Mouse (Mus musculus) brain, adult 2 months (tissue): ENCODE results near the gene Bmp7.

ENCODE experiments used
- DNase-seq: peaks from one replicate; pipeline ENCODE4 v3.0.0; 2011; ENCODE audit warnings: low read depth, low spot score

Bmp7 gene

DNA sequence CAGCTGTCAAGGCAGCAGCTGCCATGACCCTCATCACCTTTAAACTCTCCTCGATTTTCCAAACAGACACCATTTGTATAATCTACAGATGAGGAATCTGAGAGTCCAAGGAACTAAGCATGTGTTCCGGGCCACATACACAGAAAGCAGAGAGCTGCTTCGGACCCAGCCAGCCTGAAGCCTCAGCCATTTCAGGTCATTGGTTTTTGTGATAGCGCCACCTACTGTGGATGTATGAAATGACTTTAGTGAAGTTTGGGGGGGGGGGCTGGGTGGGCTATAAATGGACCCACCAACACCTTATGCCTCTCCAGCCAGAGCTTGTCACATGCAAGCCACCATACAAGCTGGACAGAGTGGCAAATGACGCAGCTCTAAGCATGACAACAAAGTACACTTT, 8.9 kb upstream of the Bmp7 start:
- no peak for DNase-seq

DNA sequence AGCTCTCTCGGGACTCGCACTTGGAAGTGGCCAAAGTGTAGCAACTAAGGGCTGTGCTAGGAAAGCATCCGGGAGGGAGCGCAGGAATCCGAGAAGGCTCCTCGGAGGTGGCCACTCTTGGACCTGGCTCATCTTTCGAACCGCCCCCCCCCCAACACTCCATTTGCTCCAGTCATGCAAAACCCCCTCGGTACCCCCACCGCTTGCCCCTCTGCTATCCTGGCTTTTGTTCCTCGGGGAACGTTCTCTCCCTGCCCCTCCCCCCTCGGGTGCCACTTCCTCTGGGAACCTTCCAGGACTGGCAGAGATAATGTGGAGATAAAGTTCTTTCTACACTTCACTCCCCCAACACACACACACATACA, 660 bp upstream of the Bmp7 start:
- DNase-seq: no peak

DNA sequence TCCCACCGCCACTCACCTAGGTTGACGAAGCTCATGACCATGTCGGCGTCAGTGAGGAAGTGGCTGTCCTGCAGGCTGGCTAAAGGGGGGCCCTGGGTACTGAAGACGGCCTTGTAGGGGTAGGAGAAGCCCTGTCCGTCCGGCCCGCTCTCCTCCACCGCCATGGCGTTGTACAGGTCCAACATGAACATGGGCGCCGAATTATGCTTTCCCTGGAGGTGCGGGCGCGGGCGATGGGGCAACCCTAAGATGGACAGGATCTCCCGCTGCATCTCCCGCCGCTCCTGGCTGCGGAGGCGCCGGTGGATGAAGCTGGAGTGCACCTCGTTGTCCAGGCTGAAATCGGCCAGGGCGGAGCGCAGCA, 500 bp downstream of the Bmp7 start:
- DNase-seq: no peak

DNA sequence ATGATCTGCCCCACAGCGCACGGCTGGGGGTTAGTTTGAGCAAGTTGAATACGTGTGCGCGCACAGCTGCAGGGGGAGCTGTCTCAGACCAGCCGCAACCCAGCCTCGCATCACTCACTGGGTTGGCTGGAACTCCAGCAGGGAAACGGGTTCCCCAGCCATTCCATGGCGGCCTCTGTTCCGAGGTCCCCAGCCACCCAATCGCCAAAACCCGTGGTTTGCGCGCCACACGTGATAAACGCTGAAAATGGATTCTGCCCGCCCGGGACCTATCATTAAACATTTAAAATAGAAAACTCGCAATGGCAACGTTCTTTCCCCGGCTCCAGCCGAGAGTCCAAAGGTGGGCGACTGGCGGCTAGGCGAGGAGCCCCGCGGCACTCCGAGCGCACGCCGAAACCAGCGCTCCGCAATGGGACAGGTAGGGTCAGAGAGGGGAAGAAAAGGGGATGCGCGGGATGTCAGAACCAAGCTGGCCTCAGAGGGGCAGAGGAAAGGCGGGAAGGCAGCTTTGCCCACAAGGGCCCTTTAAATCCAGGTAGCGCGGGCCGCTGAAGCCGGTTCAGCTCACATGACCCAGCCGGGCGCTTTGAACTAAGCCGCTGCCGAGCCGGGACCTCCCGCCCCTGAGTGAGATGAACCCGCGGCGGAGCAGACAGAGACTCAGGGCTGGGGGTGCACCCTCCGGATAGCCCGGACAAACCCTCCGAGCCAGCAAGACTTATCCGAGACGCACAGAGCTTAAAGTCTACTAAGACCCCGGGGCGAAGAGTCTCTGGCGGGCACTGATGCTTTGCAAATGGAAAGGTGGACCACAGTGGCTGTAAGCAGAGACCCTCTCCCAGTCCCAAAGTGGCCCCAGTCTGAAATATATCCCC, 1.1 kb downstream of the Bmp7 start:
- DNase-seq: peak; percentile 24

DNA sequence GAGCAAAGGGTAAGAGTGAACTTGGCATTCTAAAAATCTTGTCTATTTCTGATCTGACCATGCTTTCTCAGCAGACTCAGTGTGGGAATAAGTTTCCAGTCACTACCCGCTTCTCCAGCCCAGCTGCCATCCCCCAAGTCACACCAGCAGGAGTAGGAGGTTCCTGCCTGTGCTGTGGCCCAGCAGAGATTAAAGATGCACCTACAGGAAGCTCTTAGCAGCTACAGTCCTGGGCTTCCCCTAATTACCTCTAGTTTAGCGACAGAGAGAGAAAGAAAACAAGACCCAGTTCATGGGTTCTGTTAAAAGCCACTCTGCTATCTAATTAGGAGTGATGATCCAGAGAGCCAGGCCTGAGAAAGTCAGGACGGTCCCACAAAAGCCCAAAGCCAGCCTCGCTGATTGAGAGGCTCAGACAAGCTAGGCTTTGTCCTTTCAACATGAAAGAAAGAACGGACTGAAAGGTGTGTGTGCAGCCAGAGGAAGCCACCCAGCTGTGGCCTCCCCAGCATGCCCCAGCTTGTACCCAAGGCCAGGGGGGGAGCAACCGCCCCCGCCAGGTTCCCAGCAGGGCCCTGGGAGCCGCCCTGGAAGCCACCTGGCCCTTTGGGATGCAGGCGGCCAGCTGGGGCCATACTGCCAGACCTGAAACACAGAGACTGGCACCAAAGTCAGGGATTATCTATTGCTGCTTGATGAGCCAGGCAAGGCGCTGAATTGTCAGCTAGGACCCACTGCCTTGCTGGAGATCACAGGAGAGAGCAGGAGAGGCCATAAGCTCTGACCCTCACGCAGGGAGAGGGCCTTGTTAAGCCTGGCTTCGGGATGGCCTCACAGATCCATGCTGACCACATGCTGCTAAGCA, 2.6 kb downstream of the Bmp7 start:
- no peak for DNase-seq

DNA sequence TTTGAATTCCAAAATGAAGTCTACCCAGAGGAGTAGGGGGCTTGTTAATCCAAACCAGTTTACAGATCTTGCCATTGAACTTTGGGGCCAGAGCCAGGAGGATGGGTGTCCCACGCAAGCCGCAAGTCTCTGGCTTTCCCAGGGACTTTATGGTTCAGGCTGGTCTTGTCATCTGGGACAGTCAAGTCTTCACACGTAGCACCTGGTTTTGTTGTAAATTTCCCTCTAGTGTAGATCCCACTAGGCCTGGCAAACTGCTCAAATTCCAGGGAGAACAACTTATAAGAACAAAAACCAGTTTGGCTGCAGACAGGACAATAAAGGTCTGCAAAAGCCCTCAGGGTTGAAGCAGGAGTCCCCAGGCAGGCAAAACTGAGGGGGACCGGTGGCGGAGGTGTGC, 3.3 kb downstream of the Bmp7 start:
- no peak for DNase-seq

DNA sequence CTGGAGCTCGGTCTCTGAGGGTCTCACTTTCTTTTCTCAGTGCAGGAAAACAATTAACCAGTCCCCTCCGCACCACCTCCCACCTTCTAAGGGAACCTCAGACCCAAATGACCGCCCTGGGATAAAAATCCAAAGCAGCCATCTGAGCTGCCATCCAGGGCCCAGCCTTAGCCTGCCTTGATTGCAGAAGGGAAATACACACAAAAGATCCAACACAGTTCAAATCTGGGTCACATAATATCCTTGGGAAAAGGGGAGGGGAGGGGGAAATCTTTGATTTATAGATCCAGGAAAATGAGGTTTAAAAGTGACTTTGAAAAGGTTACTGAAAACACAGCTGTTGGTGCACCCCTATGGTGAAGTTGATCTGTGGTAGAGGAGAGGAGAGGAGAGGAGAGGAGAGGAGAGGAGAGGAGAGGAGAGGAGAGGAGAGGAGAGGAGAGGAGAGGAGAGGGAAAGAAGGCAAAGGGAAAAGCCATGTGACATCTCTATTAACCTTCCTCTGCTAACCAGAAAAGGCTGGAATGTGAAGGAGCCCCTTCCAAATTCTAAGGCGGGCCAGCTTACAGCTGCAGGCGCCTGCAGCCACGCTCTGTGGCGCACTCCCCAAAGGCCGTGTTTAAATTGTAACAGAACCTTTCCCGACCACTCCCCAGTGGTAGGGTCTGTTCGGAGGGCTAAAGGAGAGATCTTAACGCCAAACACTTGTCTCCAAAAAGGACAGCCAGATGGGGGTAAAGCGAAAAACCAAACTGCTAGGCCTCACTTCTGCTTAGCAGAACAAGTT, 4.2 kb downstream of the Bmp7 start:
- no peak for DNase-seq

DNA sequence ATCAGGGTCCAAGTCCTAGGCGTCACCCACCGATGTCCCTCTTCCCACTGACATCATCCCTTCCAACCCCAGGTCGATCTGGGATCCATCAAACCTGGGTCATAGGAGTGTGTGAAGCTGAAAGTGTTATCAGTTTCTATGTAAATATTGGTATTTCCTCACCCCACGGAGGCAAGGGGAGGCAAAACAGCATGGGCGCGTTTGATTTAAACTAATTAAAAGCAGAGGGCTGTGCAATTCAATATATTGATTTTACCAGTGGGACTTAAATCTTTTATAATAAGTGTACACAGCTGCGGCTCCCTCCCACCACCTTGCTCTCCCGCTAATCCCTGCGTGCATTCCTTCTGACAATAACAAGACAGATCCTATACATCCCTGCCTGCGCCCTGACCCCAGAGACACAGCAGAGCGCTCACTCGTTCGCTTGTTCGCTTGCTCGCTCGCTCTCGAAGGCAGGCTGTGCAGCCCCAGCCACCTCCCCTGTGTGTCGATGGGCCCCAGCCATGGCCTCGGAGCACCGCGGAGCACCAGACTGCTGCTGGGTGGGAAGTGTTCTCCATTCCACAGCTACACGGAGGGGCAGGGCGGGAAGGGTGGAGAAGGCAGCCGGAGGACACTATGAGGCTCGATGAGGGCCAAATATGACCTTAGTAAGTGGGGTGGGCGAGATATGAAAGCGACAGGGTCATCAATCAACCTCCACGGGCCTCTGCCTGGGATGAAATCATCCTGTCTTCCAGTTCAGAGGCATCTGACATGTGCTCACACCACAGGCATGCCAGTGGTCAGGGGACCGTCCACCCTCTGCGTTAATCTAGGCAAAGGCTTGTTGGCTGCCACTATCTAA, 5.0 kb downstream of the Bmp7 start:
- no peak for DNase-seq

DNA sequence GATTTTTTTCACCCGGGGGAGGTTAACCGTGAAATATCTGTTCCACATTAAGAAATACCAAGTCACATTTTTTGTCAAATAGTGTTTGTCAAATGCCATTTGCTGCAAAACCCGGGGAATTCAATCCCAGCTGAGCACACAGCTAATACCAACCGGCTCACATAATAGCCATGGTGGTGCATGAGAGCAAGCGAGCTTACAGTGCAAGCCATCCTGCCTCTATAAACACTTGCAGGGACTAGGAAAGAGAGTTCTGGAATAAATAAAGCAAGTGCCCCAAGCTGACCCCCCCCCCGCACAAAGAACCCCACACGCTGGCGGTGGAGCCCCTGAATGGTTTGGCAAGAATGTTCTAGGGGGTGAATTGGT, 5.7 kb downstream of the Bmp7 start:
- no peak for DNase-seq

DNA sequence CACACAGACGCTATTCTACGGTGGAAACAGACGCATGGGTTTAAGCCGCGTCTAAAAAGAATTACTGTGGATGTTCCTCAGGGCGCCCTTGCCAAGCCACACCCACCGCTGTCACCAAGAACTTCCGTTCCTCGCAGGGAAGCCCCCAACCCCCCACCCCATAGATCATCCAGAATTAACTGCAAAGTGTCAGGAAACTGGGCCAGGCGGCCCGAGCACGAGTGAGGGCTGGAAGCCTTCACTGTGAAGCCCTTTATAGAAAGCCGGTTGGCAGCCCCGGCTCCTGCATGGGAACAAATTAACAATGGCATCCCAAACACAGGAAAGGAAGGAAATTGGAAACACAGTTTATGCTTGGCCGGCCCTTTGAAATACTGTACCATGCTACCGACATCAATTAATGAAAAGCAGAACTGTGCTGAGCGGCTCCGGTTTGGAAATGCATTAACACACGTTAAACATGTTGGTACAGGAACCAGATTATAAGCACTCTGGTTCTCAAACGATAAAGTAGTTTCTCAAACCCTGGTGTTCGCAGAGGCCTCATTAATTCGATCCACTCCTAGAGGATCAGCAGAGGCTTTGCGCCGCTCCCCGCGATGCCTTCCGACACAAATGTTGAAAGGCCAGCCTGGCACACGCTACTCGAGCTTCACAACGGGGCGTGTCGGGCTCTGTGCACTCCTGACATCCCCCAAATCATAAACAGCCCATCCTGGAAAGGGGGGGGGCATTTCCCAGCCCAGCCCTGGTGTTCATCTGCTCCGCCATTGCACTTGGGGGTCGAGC, 6.3 kb downstream of the Bmp7 start:
- no peak for DNase-seq

DNA sequence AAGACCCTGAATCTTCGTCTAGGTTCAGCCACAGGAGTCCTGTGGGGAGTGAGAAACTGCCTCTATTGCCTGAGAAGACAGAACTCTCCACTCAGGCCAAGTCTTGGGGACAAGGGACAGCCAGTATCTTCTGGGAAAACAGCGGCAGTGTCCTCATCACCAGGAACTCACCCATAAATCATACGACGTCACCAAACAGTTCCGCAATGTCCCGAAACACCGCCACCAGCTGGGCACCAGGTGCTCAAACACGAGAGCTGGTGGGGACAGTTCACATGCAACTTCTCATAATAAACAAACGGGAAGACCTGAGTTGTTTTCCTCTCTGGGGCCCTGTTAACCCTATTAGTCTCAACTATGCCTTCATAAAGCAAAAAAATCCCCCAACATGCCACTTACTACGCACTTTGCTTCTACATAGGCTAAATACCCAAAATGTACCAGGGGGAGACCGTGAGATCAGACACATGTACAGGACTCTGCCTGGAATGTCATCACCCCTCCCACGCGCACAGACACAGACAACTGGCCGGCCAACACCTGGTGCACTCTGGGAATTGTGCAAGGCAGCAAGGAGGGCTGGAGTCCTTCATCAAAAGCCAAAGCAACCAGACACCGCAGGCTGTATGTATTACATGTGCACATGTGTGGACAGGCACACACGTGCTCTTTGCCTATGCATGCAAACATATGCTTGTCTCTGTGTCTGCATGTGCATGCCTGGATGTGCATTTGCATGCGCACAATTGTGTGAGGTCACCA, 8.8 kb downstream of the Bmp7 start:
- DNase-seq: no peak

DNA sequence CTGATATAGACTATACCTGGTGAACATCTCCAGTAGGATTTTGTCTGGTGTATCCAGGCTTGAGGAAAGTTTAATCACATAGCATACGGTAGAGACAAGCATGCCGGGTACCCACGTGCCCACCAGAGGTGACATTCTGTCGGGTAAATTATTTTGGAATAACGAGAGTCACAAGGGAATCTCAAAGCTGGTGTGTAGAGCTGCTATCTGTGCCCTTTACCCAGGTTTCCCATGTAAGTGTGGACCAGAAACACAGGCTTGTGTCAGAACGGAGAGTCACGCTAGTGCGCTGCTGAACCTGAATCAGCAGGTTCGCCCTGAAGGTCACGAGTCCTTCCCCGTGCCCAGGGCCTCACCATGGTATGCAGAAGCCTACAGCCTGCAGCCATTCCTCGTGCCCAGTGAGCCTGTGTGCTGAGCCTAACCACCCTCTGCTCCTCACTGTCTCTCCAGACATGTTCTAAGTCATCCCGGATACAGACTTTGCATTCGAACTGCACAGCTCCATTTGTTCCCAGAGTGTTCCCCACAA, 10.2 kb downstream of the Bmp7 start:
- DNase-seq: no peak

DNA sequence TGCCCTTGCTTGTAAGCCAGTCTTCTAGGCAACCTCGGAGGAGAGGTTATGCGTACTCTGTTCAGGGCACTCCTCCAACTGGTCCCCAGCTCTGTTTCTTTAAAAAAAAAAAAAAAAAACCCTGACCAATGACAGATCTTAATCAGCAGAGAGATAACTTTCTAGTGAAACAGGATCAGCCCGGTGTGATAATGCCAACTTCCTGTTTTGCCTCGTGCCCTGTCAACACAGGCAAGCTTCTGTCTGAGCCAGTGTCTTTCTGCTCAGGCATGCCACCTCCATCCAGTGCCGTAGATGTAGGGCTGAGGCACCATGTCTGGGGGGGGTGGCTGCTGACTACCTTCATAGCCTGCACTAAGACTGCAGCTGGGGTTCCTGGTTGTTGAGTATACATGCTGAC, 12.5 kb downstream of the Bmp7 start:
- DNase-seq: no peak

DNA sequence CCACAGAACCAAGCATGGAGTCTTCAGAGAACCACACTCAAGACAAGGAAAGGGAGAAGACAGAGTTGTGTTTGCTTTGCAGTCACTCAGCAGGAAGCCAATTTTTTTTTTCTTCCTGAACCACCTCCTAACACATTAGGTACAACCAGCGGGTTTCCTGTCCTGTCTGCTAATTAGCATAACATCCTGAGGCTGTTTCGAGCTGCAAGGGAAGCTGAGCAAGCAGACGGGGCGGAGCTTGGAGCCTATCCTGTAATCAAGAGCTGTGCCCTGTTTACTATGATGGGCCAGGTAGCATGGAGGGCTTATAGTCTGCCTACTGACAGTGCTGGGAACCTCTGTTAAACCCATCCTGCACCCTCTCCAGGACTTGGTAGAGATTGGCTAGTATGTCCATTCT, 13.8 kb downstream of the Bmp7 start:
- DNase-seq: no peak

DNA sequence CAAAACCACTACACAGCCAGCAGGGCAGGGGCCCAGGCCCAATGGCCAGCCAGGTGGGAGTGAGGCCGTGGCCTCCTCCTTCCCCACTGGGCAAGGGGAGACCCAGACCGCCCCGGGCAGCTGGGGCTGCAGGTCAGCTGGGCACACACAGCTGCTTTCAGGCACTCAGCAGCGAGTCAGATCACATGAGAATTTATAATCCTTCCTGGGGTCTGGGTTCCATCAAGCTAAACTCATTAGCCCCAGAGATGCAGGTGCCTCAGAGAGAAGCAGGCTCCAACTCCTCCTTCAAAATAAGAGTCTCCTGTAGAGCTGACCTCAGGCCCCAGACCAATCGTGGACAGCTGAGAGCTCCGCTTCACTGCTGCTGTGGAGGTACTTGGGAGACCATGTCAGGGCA, 15.2 kb downstream of the Bmp7 start:
- DNase-seq: no peak

DNA sequence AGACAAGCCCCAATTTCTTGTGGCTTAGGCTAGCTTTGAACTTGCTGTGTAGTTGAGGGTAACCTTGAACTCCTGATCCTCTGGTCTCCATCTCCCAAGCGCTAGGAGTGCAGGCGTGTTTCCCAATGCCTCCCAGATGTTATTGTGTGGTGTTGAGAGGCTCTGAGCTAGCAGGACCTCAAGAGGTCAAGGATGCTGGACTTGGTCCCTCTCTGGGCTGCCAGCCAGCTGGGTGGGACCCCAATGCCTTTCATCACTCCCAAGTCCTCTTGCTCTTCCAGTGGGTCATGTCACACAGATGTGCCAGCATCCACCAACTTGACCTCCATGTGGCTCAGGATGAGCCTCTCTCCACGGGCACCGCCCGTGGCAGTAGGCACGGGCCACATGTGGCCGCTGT, 16.9 kb downstream of the Bmp7 start:
- no peak for DNase-seq

DNA sequence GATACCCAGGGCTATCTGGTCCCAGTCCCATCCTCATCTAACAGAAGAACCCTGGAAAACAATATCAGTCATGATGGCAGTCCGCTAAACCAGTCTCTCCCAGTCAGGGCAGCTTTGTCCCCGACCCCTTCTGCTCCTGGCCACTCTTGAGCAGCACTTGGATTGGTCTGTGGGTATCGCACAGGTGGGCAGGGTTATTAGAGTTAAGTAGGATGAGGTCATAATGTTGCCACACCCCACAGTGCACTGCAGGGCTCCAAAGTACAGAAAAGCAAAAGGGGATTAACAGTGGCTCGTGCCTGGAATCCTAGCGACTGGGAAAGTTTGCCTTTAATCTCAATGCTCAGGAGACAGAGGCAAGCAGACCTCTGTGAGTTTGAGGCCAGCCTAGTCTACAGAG, 17.5 kb downstream of the Bmp7 start:
- DNase-seq: no peak

DNA sequence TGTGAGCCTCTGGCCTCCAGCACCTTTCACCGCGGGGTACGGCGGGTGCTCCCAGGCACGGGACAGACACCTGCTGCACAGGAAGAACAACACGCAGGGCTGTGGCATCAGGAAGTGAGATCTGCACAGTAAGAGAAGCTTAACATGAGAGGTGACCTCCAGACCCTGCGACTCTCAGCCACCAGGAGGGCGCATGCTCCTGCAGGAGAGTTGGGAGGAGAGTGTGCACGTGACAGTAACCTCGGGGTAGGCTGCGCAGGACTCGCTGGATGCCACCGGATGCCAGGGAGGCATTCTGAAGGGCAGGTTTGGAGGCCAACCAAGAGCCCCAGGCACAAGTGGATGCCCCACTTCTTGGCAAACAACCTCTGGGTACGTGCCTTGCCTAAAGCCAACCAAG, 26.1 kb downstream of the Bmp7 start:
- DNase-seq: no peak

DNA sequence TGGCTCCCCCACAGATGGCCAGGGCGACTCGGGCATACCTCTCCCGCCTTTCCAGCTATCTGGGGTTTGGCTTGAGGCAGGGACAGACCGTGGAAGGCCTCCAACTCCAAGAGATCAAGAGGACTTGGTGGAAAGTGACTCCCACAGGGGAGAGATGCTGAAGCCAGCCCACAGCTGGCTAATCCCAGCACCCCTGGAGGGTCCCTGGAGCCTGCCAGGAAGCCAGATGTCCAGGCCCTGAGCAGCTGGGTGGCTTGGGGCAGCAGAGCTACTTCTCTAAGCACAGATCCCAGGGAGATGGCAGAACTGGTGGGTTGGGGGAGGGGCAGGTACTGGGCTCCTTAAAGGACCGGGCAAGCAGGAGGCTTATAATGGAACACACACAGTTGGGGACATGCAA, 28.4 kb downstream of the Bmp7 start:
- no peak for DNase-seq

DNA sequence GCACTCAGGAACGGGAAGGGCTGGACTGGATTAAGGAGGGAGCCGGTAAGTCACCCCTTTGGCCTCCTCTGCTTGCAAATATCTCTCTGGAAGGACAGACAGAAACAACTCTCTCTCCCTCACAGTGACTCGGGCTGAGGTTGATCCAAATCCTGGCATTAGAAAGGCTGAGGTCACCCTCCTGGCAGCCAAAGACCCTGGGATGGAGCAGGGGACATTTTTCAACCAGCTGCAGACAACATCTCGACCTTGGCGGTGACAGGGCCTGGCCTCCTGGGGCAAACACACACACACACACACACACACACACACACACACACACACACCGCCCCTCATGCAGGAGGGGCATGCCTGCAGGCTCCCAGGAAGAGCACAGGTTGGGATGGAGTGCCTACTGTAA, 29.0 kb downstream of the Bmp7 start:
- no peak for DNase-seq
